Mouse (Mus musculus) liver, embryonic 15.5 days (tissue): ENCODE results near the gene Kctd11. TPM values are rescaled to one million over a fixed set of nuclear protein-coding genes. Genes with fewer than 3 reads are reported as not detected.

Source experiments
- microRNA-seq: library from miRNA; unstranded; fragments of <30 nt; microRNA quantifications from one replicate; pipeline ENCODE4, GENCODE M21; 2016
- polyA plus RNA-seq: library from polyadenylated mRNA; unstranded; fragments of >200 nt; fragmentation: Nextera tagmentation; extraction: Ambion mirVana; gene quantifications from 2 replicates; pipeline ENCODE4 v1.2.1, GENCODE M21; 2015

Gene Kctd11
- polyA plus RNA-seq, 1 experiment from 2014 or later: 1.2 TPM

Small RNA genes within 50 kb of the gene (microRNA-seq; reads per million reads assigned to microRNA genes)
- gene Mir6924: not detected

Other genes with a start within 250 kb of the Kctd11 start
- gene Fxr2, start 248.4 kb downstream of the Kctd11 start, polyA plus RNA-seq: 7.3 and 9.7 TPM in 2 replicates
- gene Sox15, start 226.1 kb downstream of the Kctd11 start, polyA plus RNA-seq: not detected in 2 replicates
- gene Mpdu1, start 218.8 kb downstream of the Kctd11 start, polyA plus RNA-seq: 34.1 and 35.2 TPM in 2 replicates
- gene Cd68, start 215.3 kb downstream of the Kctd11 start, polyA plus RNA-seq: 28.2 and 31.4 TPM in 2 replicates
- gene Eif4a1, start 209.0 kb downstream of the Kctd11 start, polyA plus RNA-seq: 228 and 232 TPM in 2 replicates
- gene Senp3, start 199.3 kb downstream of the Kctd11 start, polyA plus RNA-seq: 23.9 and 27.2 TPM in 2 replicates
- 0.15 and 0.64 TPM in 2 replicates for gene Tnfsf13, start 195.6 kb downstream of the Kctd11 start, polyA plus RNA-seq
- 2.1 and 2.6 TPM in 2 replicates for gene Tnfsf12, start 185.6 kb downstream of the Kctd11 start, polyA plus RNA-seq
- 0.85 and 0.89 TPM in 2 replicates for gene Tnfsfm13, start 185.3 kb downstream of the Kctd11 start, polyA plus RNA-seq
- gene Polr2a, start 122.8 kb downstream of the Kctd11 start, polyA plus RNA-seq: 10.2 and 10.4 TPM in 2 replicates
- not detected in 2 replicates for gene Slc35g3, start 119.4 kb downstream of the Kctd11 start, polyA plus RNA-seq
- gene Zbtb4, start 115.5 kb downstream of the Kctd11 start, polyA plus RNA-seq: 0.43 and 0.92 TPM in 2 replicates
- 0.84 and 1.3 TPM in 2 replicates for gene Chrnb1, start 85.5 kb downstream of the Kctd11 start, polyA plus RNA-seq
- 0.16 and 0.18 TPM in 2 replicates for gene Fgf11, start 79.5 kb downstream of the Kctd11 start, polyA plus RNA-seq
- gene Tmem102, start 75.8 kb downstream of the Kctd11 start, polyA plus RNA-seq: 0.69 and 0.94 TPM in 2 replicates
- not detected in 2 replicates for gene Gm39566, start 66.1 kb downstream of the Kctd11 start, polyA plus RNA-seq
- gene Spem2, start 62.9 kb downstream of the Kctd11 start, polyA plus RNA-seq: not detected in 2 replicates
- gene Spem1, start 59.2 kb downstream of the Kctd11 start, polyA plus RNA-seq: not detected in 2 replicates
- 0.54 and 0.64 TPM in 2 replicates for gene Nlgn2, start 43.6 kb downstream of the Kctd11 start, polyA plus RNA-seq
- gene Tmem256, start 42.9 kb downstream of the Kctd11 start, polyA plus RNA-seq: 336 and 387 TPM in 2 replicates
- gene Plscr3, start 35.0 kb downstream of the Kctd11 start, polyA plus RNA-seq: 26.1 and 28.0 TPM in 2 replicates
- 0.60 and 0.62 TPM in 2 replicates for gene Tnk1, start 22.7 kb downstream of the Kctd11 start, polyA plus RNA-seq
- gene Tmem95, start 3.4 kb downstream of the Kctd11 start, polyA plus RNA-seq: not detected in 2 replicates
- gene Acap1, start 14.1 kb upstream of the Kctd11 start, polyA plus RNA-seq: 5.9 and 7.2 TPM in 2 replicates
- gene 2810408A11Rik, start 19.6 kb upstream of the Kctd11 start, polyA plus RNA-seq: 0.89 and 1.0 TPM in 2 replicates
- gene Neurl4, start 19.7 kb upstream of the Kctd11 start, polyA plus RNA-seq: 2.7 and 3.1 TPM in 2 replicates
- gene Gps2, start 32.5 kb upstream of the Kctd11 start, polyA plus RNA-seq: 90.6 and 98.4 TPM in 2 replicates
- 1,245 and 1,257 TPM in 2 replicates for gene Eif5a, start 40.6 kb upstream of the Kctd11 start, polyA plus RNA-seq
- not detected in 2 replicates for gene Ybx2, start 54.4 kb upstream of the Kctd11 start, polyA plus RNA-seq
- 19.9 and 22.1 TPM in 2 replicates for gene Slc2a4, start 66.8 kb upstream of the Kctd11 start, polyA plus RNA-seq
- 4.5 and 6.6 TPM in 2 replicates for gene Cldn7, start 83.4 kb upstream of the Kctd11 start, polyA plus RNA-seq
- 8.9 and 11.9 TPM in 2 replicates for gene Ctdnep1, start 99.8 kb upstream of the Kctd11 start, polyA plus RNA-seq
- gene Elp5, start 101.1 kb upstream of the Kctd11 start, polyA plus RNA-seq: 58.1 and 60.5 TPM in 2 replicates
- gene Gabarap, start 109.7 kb upstream of the Kctd11 start, polyA plus RNA-seq: 252 and 262 TPM in 2 replicates
- 23.1 and 24.0 TPM in 2 replicates for gene Phf23, start 114.4 kb upstream of the Kctd11 start, polyA plus RNA-seq
- 5.3 and 5.5 TPM in 2 replicates for gene Dvl2, start 119.2 kb upstream of the Kctd11 start, polyA plus RNA-seq
- 111 and 124 TPM in 2 replicates for gene Acadvl, start 134.0 kb upstream of the Kctd11 start, polyA plus RNA-seq
- 0.63 and 0.93 TPM in 2 replicates for gene Dlg4, start 135.5 kb upstream of the Kctd11 start, polyA plus RNA-seq
- gene Asgr1, start 172.7 kb upstream of the Kctd11 start, polyA plus RNA-seq: 6.8 and 7.3 TPM in 2 replicates
- gene Asgr2, start 211.2 kb upstream of the Kctd11 start, polyA plus RNA-seq: 10.7 and 13.0 TPM in 2 replicates
- gene Mgl2, start 248.9 kb upstream of the Kctd11 start, polyA plus RNA-seq: 2.6 and 2.9 TPM in 2 replicates